Mouse (Mus musculus): ENCODE measurements at regions not wholly inside any gene's neighbourhood (a gene's known extent, or its start where the extent isn't known, plus 50 kb on each side); places are given as distances from the start of the nearest gene placed in this dataset.
A peak's percentile ranks its signal among the peaks of the same experiment; 100 is the strongest.
"Not testable (repeated sequence)": the region's sequence is repeated elsewhere in the genome, so short reads cannot be mapped to it uniquely, and the experiment has no call there.

DNA sequence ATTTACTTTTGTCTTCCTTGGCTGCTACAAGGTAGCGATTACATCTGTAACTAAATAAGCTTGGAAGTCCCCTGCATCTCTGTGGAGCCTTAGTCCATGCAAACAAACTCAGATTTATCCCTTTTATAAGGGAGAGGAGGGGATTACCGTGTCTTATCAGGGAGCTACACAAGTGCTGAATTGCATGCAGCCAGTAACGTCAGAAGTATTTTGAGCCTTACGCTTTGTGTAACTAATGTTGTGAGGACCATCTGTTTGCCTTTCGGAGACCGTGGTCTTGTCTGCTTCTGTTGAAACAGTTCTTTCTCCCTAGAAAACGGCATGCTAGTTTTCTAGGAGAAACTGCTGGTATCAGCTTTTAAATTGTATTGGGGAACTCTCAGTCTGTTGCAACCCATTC, 58.0 kb upstream of the Dmrta1 start:
- peak; percentile 36 for DNase-seq (ENCODE audit: low read depth, low spot score)

- peak; percentile 32 for DNase-seq (ENCODE audit: low read depth, low spot score)
These were observed 74.5 kb upstream of the Dmrta1 start for GRCm38 (mm10) chr4:89604721-89605120.

- DNase-seq (ENCODE audit: low read depth, low spot score): peak; percentile 76
These were observed 103.7 kb upstream of the Dmrta1 start for GRCm38 (mm10) chr4:89575529-89575928.

DNA sequence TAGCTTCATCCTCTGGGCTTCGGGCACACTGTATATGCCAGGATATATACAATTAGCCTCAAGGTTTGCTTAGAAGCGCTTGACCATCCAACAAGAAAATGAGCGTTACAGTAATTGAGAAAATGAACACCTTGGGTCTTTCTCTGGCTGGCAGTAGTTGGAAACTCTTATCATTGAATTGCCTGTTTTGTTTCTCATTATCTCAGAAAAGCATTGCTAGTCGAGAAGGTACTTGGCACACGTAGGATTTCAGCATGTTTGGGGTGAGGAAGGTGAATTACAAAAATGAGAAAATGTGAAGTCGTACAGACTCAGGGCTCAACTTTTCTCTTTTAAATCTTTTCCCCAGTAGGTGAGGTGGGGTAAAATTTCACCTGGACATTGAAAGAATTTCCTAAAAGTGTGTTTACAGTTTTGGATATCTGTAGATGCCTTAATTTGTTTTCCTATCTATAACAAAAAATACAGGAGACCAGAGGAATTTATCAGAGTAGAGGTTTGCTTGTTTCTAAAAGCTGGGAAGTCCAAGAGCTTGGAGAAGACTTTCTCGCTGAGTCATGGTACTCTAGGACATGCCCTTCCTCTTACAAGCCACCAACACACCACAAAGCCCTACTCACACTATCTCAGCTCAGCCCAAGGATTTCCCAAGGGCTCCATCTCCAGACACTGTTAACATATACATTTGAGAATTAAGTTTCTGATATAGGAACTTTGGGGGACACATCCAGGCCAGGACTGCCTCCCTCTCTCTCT, 124.3 kb upstream of the Dmrta1 start:
- DNase-seq (ENCODE audit: low read depth, low spot score): no peak

DNA sequence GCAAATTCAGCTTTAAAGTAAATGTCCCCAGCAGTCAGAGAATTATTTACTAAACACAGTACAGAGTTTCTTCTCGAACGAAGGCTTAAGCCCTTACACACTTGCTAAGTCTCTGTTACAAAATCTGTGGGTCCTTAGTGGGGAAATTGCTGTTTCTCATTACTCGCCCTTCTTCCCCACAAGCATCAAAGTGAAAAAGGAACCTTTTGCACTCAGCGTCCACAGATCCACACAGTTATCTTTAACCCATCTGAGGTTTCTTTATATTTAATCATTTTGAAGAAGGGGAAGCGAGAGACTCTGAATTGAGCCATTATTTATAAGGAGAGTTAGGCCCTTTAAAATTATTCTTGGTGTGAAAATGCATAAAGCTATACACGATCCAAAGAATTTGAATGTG, 126.7 kb upstream of the Dmrta1 start:
- DNase-seq (ENCODE audit: low read depth, low spot score): no peak

DNA sequence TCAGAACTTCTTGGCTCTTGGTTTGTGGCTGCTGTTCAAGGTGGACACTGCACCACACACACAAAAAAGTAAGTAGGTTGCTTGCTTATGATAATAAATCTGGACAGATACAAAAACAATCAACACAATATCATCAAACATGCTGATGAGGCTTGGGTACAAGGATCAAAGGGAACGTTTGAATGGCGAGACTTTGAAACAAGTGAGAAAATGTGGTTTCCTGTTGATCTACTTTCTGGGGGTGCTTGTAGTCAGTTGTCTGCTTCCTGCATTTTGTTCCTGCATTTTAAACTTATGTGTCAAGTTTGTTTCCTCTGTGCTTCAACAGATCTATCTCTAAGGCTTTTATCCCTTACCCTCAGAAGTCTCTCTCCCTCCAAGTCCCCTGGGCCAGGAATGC, 128.7 kb upstream of the Dmrta1 start:
- DNase-seq (ENCODE audit: low read depth, low spot score): no peak

GRCm38 (mm10) chr4:89532462-89532861, 146.8 kb upstream of the Dmrta1 start:
- DNase-seq (ENCODE audit: low read depth, low spot score): peak; percentile 57

- peak; percentile 79 for DNase-seq (ENCODE audit: low read depth, low spot score)
These were observed 149.0 kb upstream of the Dmrta1 start for GRCm38 (mm10) chr4:89530050-89530911.

- DNase-seq (ENCODE audit: low read depth, low spot score): peak; percentile 27
These were observed 151.3 kb upstream of the Dmrta1 start for GRCm38 (mm10) chr4:89527966-89528365.

- no peak for DNase-seq (ENCODE audit: low read depth, low spot score)
These were observed 151.9 kb upstream of the Dmrta1 start for GRCm38 (mm10) chr4:89527326-89527725.

DNA sequence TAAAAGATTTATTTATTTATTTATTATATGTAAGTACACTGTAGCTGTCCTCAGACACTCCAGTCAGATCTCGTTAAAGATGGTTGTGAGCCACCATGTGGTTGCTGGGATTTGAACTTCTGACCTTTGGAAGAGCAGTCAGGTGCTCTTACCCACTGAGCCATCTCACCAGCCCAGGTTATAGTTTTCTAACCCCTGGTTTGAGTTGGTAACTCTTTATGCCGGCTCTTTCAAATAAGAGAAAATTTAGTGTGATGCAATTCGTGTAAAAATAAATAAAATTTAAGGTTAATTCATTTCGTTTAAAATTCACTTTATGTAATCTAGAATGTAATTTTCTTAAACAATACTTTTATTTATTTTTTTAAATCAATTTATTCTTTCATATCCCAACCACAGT, 153.7 kb upstream of the Dmrta1 start:
- DNase-seq (ENCODE audit: low read depth, low spot score): not testable (repeated sequence)

- peak; percentile 87 for DNase-seq (ENCODE audit: low read depth, low spot score)
These were observed 154.7 kb upstream of the Dmrta1 start for GRCm38 (mm10) chr4:89524260-89525200.

GRCm38 (mm10) chr4:89523423-89524259, 155.6 kb upstream of the Dmrta1 start:
- DNase-seq (ENCODE audit: low read depth, low spot score): no peak

GRCm38 (mm10) chr4:89518027-89518426, 161.2 kb upstream of the Dmrta1 start:
- no peak for DNase-seq (ENCODE audit: low read depth, low spot score)

- DNase-seq (ENCODE audit: low read depth, low spot score): peak; percentile 26
These were observed 163.3 kb upstream of the Dmrta1 start for GRCm38 (mm10) chr4:89515823-89516411.

- DNase-seq (ENCODE audit: low read depth, low spot score): no peak
These were observed 164.3 kb upstream of the Dmrta1 start for GRCm38 (mm10) chr4:89514981-89515380.

GRCm38 (mm10) chr4:89510593-89510992, 168.6 kb upstream of the Dmrta1 start:
- no peak for DNase-seq (ENCODE audit: low read depth, low spot score)

GRCm38 (mm10) chr4:89509655-89510391, 169.4 kb upstream of the Dmrta1 start:
- no peak for DNase-seq (ENCODE audit: low read depth, low spot score)

- peak; percentile 8 for DNase-seq (ENCODE audit: low read depth, low spot score)
These were observed 171.0 kb upstream of the Dmrta1 start for GRCm38 (mm10) chr4:89508103-89508763.

Data from brain, adult 2 months (tissue).